Mouse (Mus musculus) hindbrain, embryonic 14.5 days (tissue): ENCODE data around the gene Pnrc2. TPM values are rescaled to one million over a fixed set of nuclear protein-coding genes. Genes with fewer than 3 reads are reported as not detected.

ENCODE experiments used
- ATAC-seq: fragments of 200-750 bp; cut with Nextera tagmentation; 2 replicates; pipeline ENCODE4 v1.8.0; 2017; ENCODE audit warnings: moderate number of reproducible peaks, mild to moderate bottlenecking, moderate TSS enrichment, moderate library complexity; ENCODE audit not compliant: low FRiP score
- DNase-seq: peaks from one replicate; pipeline ENCODE4 v3.0.0-alpha.2; 2015; ENCODE audit warnings: low spot score
- H3K27ac ChIP-seq: fragments of 300-500 bp; sonication (generic); 2 replicates; pipeline ENCODE4 v1.5.1; 2014; ENCODE audit warnings: mild to moderate bottlenecking, moderate library complexity
- H3K27me3 ChIP-seq: fragments of 300-500 bp; sonication (generic); 2 replicates; pipeline ENCODE4 v1.6.1; 2014; ENCODE audit warnings: mild to moderate bottlenecking, low read length, mixed read lengths; ENCODE audit not compliant: control insufficient read depth, insufficient read depth
- H3K36me3 ChIP-seq: fragments of 300-500 bp; sonication (generic); replicated peaks from 2 replicates; pipeline ENCODE4 v1.6.1; 2014; ENCODE audit not compliant: control insufficient read depth, insufficient read depth
- H3K4me1 ChIP-seq: fragments of 300-500 bp; sonication (generic); replicated peaks from 2 replicates; pipeline ENCODE4 v1.6.1; 2014; ENCODE audit warnings: antibody characterized with exemption, low read length, mixed read lengths; ENCODE audit not compliant: control insufficient read depth, insufficient read depth
- H3K4me2 ChIP-seq: fragments of 300-500 bp; sonication (generic); replicated peaks from 2 replicates; pipeline ENCODE4 v1.6.1; 2014; ENCODE audit warnings: mild to moderate bottlenecking, moderate library complexity
- H3K4me3 ChIP-seq: fragments of 300-500 bp; sonication (generic); replicated peaks from 2 replicates; pipeline ENCODE4 v1.5.1; 2014; ENCODE audit warnings: mild to moderate bottlenecking, low read length
- H3K9ac ChIP-seq: fragments of 300-500 bp; sonication (generic); 2 replicates; pipeline ENCODE4 v1.6.1; 2014
- H3K9me3 ChIP-seq: fragments of 300-500 bp; sonication (generic); 2 replicates; pipeline ENCODE4 v1.6.1; 2016; ENCODE audit warnings: low read length; ENCODE audit not compliant: control insufficient read depth
- WGBS: fragments of 180-500 bp; shearing (Covaris S2); extraction: QIAGEN DNeasy Blood & Tissue Kit; methylation state at CpG from one replicate; pipeline ENCODE4 v1.1.7; 2014; 5-methylcytosine and 5-hydroxymethylcytosine counted together
- polyA plus RNA-seq: library from polyadenylated mRNA; unstranded; fragments of >200 nt; fragmentation: Nextera tagmentation; extraction: Ambion mirVana; gene quantifications from 2 replicates; pipeline ENCODE4 v1.2.1, GENCODE M21; 2014

Gene Pnrc2
- polyA plus RNA-seq, 1 experiment from 2014 or later, result 95.0 TPM

DNA sequence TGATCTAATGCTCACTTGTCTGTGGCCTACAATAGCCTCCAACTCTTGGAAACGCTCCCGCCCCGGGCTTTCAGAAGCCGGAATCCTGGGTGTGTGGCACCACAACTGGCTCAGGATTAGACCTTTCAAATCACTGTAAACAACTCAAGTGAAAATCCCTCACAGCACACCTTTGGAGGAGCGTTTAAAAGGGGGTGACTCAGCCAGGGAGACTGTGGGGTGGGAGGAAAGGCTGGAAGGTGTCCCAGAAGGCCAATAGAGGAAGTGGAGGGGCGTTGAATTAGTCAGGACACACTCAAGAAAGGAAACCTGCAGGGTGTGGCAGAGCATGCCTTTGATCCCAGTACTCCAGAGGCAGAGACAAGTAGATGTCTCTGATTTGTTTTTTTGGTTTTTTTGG lies 29.2 kb downstream of the Pnrc2 start:
- no peak overlapping the region for H3K27ac ChIP-seq

DNA sequence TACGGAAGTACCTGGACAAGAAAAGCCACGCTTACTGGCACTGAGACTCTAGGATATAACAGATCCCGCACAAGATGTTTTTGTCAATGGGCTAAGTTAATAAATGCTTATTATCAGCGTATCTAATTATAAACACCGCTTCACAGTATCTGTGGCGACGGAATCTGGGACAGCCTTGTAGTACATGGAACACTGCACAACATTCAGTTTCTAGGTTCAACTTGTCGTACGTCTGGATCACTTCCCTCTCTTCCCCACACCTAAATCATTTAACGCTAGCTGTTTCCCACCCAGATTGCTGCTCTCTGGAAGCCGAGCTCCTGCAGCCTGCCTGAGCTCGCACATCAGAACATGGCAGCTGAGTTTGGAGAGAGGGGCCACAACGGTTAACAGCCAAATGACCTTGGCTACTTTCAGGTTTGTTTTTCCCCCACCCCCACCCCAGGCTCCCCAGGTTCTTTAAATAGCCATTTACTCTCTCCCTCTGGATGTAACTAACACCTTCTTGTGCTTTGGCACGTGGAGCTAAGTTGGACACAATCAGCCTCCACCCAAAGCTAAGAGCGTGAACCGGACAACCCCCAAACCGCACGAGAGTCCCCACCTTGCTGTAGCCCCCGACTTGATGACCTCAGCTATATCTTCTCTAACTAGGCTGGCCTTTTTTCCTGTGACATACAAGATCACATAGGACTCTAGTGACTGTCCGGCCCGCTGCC lies 34.2 kb downstream of the Pnrc2 start:
- DNase-seq, result no peak
- no peak overlapping the region for H3K9ac ChIP-seq
- H3K4me2 ChIP-seq, result no peak overlapping the region
- no peak overlapping the region for H3K4me3 ChIP-seq
- WGBS, result 88% methylated on average over 21 of the region's 21 CpGs
- no peaks in the 10 kb centered on the region for H3K36me3 ChIP-seq
- no peak for ATAC-seq
- H3K27me3 ChIP-seq, result no peaks in the 10 kb centered on the region
- H3K4me1 ChIP-seq, result no peaks in the 10 kb centered on the region
- no peak overlapping the region for H3K27ac ChIP-seq
- H3K9me3 ChIP-seq, result no peaks in the 10 kb centered on the region

More for the DNA sequence above, 29.2 kb downstream of the Pnrc2 start:
- Histone ChIP-seq H3K9ac (no peak overlapping the region), H3K27me3 (no peaks in the 10 kb centered on the region), H3K36me3 (no peaks in the 10 kb centered on the region), H3K4me2 (no peak overlapping the region), H3K9me3 (no peaks in the 10 kb centered on the region), H3K4me3 (no peak overlapping the region), H3K4me1 (no peaks in the 10 kb centered on the region)
- DNase-seq (no peak), ATAC-seq (no peak)
- WGBS, result 90% methylated on average over 6 of the region's 6 CpGs

DNA sequence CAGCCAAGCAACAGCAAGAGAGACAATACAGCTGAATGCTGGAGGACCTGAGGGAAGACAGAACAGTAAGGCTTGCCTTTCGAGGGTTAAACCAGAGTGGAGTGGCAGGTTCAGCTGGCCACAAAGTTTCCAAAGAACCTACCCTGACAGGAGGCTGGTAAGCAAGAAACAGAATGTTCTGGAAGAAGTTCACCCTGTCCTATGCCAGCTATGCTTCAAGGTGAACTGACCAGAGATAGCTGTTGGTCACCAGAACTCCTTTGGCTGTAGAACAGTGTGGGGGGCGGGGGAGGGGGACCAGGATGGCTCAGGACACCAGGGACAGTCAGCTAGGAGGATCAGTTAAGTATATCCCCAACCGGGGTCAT lies 34.7 kb downstream of the Pnrc2 start:
- Histone ChIP-seq H3K9ac (no peak overlapping the region), H3K36me3 (no peaks in the 10 kb centered on the region), H3K4me1 (peaks cover 4% of the 10 kb centered on the region; the same call in 1 of the 2 replicates), H3K4me3 (no peak overlapping the region), H3K9me3 (no peaks in the 10 kb centered on the region), H3K27me3 (no peaks in the 10 kb centered on the region), H3K4me2 (no peak overlapping the region), H3K27ac (no peak overlapping the region)
- WGBS, result 81% methylated on average over 3 of the region's 3 CpGs
- ATAC-seq (no peak), DNase-seq (no peak)

DNA sequence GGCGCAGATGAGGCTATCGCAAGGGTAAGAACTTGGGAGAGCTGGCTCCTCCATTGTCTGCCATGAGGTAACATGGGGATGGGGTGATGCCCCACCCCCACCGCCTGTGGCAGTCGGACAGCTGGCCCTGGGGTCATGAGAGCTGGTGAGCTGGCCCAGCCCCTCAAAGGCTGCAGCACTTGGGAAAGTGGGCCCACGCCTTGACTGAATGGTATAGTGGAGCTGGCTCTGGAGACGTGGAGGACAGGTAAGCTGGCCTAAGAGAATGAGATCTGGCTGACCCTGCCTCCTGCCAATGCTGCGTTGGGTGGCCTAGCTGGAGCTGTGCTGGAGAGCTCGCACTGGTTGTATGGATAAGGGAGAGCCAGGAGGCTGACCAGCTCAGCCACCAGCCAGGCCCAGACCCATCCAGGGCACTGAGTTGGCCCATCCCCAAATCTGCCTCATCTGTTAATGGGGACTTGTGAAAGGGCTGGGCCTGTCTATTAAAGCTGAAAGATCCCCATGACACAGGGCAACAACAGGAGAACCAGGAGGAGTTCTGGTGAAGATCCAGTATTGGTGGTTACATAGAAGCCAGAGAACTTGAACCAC lies 39.4 kb downstream of the Pnrc2 start:
- H3K36me3 ChIP-seq, result no peaks in the 10 kb centered on the region
- no peak for ATAC-seq
- peak overlapping the region; percentile 81 for H3K27ac ChIP-seq
- H3K4me3 ChIP-seq, result no peak overlapping the region
- peak overlapping the region; percentile 11 for H3K4me2 ChIP-seq
- 75% methylated on average over 8 of the region's 8 CpGs for WGBS
- peaks cover 23% of the 10 kb centered on the region for H3K4me1 ChIP-seq
- DNase-seq, result no peak
- no peaks in the 10 kb centered on the region for H3K9me3 ChIP-seq
- no peaks in the 10 kb centered on the region for H3K27me3 ChIP-seq
- no peak overlapping the region for H3K9ac ChIP-seq

DNA sequence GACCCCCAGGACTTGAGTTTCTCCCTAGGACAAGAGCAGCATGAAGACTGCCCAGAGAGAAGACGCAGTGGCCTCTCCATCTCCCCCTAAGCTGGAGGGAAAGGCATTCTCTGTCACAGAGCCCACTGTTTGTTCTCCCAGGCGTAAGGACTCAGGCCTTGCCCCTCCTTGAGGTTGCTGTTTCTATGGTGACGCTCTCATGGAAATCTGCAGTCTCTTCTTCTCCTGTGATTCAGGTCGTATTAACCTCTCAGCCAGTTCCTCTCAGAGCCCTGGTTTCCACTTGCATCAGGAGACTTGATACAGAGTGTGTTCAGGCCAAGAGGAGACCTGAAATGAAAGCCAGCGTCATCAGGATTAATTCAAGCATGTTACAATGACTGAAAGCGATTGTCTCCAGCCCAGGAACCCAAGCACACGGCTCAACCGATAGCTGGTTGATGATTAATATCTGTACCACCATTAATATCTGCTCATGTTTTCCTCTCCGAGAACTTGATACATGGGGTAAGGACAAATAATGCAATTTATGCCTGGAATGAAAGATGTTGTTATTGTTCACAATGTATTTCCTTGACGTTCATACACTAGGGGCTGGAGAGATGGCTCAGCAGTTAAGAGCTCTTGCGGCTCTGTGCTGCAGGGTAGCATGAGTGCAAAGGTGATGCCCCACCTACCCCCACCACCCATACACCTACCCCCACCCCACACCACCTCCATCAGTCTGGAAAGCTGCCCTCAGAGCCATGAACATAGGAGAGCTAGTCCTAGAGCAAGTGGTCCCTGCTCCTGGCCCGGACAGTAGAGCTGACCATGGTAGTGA lies 40.1 kb downstream of the Pnrc2 start:
- H3K4me2 ChIP-seq, result peak overlapping the region; percentile 11
- no peak overlapping the region for H3K4me3 ChIP-seq
- H3K27ac ChIP-seq, result peak overlapping the region; percentile 81
- H3K9me3 ChIP-seq, result no peaks in the 10 kb centered on the region
- H3K36me3 ChIP-seq, result no peaks in the 10 kb centered on the region
- H3K27me3 ChIP-seq, result no peaks in the 10 kb centered on the region
- peaks cover 30% of the 10 kb centered on the region for H3K4me1 ChIP-seq
- 0 out of 2 replicates have a peak overlapping the region, but pooled peaks have one; percentile 4 for H3K9ac ChIP-seq
- DNase-seq, result peak; percentile 64
- ATAC-seq, result peak; percentile 21; the same call in 1 of the 2 replicates
- 35% methylated on average over 12 of the region's 12 CpGs for WGBS

DNA sequence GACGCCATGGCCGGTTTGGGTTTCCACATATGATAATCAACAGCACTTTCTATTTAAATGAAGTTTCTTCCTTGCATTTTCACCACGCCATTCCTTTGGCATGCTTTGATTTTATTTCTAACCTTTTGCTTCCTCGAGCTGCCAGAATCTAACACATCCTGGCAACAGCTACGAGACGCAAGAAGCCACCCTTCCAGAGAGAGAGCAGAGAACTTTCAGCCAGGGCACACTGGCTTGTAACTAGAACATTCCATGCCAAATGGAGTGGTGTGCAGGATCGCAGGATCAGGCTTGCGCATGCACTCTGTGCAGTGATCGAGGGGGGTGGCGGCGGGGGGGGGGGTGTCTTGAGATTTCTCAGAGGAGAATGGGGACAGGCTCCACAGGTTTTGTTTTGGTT lies 41.6 kb downstream of the Pnrc2 start:
- no peak overlapping the region for H3K4me2 ChIP-seq
- DNase-seq (no peak), ATAC-seq (no peak)
- no peaks in the 10 kb centered on the region for H3K27me3 ChIP-seq
- H3K4me1 ChIP-seq, result peaks cover 32% of the 10 kb centered on the region
- no peak overlapping the region for H3K9ac ChIP-seq
- H3K9me3 ChIP-seq, result no peaks in the 10 kb centered on the region
- H3K4me3 ChIP-seq, result no peak overlapping the region
- H3K27ac ChIP-seq, result no peak overlapping the region
- 75% methylated on average over 11 of the region's 11 CpGs for WGBS
- H3K36me3 ChIP-seq, result no peaks in the 10 kb centered on the region

DNA sequence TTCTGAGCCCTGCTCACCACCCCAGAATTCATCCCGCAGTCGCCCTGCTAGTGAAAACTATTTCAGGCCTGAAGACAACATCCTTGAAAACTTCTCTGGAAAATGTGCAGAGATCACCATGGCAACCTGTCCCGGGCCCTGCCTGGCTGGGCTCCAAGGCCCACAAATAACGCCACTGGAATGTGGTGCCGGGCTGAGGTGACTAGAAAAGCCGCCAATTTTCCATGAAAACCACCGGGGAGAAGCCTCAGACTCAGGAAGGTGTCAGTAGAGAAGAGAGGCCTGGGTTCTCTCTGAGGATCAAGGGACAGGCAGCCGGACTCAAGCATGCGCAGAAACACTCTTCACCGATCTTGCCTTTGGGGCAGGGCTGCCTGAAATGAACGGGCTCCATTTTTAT lies 45.2 kb downstream of the Pnrc2 start:
- ATAC-seq (no peak), DNase-seq (peak; percentile 69)
- H3K4me3 ChIP-seq, result no peak overlapping the region
- no peaks in the 10 kb centered on the region for H3K9me3 ChIP-seq
- H3K27me3 ChIP-seq, result no peaks in the 10 kb centered on the region
- H3K36me3 ChIP-seq, result no peaks in the 10 kb centered on the region
- WGBS, result 19% methylated on average over 11 of the region's 11 CpGs
- H3K9ac ChIP-seq, result no peak overlapping the region
- no peak overlapping the region for H3K4me2 ChIP-seq
- H3K4me1 ChIP-seq, result peaks cover 24% of the 10 kb centered on the region
- peak overlapping the region; percentile 32 for H3K27ac ChIP-seq

DNA sequence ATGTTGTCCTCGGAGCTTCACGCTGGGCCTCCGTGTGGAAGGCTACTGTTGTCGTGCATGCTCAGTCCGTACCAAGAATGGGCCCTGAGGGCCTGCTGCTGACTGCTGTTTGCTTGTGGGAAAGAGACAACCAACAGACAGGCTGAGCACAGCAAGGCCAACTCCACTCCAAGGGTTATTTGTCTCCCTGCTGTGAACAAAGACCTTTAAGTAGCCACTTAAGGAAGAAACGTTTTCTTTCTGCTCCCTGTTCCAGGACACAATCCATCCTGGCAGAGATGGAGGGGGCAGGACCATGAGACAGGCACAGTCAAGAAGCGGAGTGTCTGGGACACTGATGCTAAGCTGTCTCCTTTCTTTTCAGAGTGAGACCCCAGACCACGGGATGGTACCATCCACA lies 49.4 kb downstream of the Pnrc2 start:
- ATAC-seq (no peak), DNase-seq (no peak)
- no peak overlapping the region for H3K27ac ChIP-seq
- H3K4me3 ChIP-seq, result no peak overlapping the region
- H3K9me3 ChIP-seq, result no peaks in the 10 kb centered on the region
- H3K4me1 ChIP-seq, result peaks cover 10% of the 10 kb centered on the region
- 41% methylated on average over 8 of the region's 8 CpGs for WGBS
- H3K36me3 ChIP-seq, result no peaks in the 10 kb centered on the region
- no peak overlapping the region for H3K9ac ChIP-seq
- no peak overlapping the region for H3K4me2 ChIP-seq
- H3K27me3 ChIP-seq, result no peaks in the 10 kb centered on the region

DNA sequence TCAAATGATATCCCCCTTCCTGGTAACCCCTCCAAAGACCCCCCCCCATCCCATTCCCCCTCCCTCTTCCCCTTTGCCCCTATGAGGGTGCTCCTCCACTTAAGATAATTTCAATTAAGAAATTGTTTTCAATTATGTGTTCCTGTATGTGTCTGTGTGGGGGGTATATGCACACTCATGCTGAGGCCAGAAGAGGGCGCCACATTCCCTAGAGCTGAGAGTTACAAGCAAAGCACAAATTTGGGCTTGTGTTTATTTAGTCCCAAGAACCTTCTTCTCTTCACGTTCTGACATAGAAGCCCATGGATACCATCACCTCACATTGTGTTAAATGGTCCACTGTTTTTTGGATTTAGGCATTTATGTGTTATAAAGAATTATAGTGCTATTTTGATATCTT lies 50.4 kb downstream of the Pnrc2 start:
- Histone ChIP-seq H3K4me3 (no peak overlapping the region), H3K4me2 (no peak overlapping the region), H3K36me3 (no peaks in the 10 kb centered on the region), H3K9ac (no peak overlapping the region), H3K27ac (no peak overlapping the region), H3K9me3 (no peaks in the 10 kb centered on the region), H3K4me1 (0 out of 2 replicates have a peak, but pooled peaks cover under 1% of the 10 kb centered on the region), H3K27me3 (no peaks in the 10 kb centered on the region)
- WGBS, result 71% methylated on average over 2 of the region's 2 CpGs
- DNase-seq (no peak), ATAC-seq (no peak)
